Mouse (Mus musculus): ENCODE data around the gene Ube2d1. TPM values are rescaled to one million over a fixed set of nuclear protein-coding genes. Genes with fewer than 3 reads are reported as not detected.

The Ube2d1 gene
- 92.5 and 95.1 TPM in 2 replicates for polyA plus RNA-seq (2016; fragmentation: Nextera tagmentation; extraction: Ambion mirVana)

DNA sequence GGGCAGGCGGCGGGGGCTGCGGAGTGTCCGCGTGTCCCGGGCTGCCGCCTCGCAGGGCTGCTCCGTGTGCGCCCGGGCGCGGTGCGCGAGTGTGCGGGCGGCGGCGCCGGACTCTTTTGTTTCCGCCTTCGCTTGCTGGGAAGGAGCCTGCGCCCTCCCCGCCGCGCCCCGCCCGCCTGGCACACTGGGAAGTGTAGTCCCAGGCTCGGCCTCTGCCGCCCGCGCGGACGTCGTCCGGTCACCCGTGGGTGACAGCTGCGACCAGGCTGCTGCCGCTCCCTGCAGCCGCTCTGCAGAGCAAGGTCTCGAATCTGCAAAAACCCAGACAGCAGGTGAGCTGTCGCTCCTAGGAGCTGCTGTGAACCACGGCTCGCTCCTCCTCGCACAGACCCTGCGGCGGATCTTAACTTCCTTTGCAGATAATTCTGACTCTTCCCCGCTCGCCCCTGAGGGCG lies at the start of gene Ube2d1:
Ube2d1 (minus strand) TSS at position 137 of the 455 bp plus-strand sequence.
- peak; percentile 82 for DNase-seq (ENCODE audit: extremely low spot score, low spot score)
- H3K36me3 ChIP-seq (replicated peaks), result peaks cover 7% of the 10 kb centered on the region
- under 1% methylated on average over 50 of the region's 50 CpGs for WGBS
- H3K4me1 ChIP-seq, result peaks cover 46% of the 10 kb centered on the region
- peaks cover 13% of the 10 kb centered on the region for H3K27me3 ChIP-seq (ENCODE audit: poor library complexity, severe bottlenecking)
- peak within 1 kb of the TSS; percentile 96 for H3K27ac ChIP-seq
- H3K9me3 ChIP-seq, result no peaks in the 10 kb centered on the region
- H3K4me3 ChIP-seq, result peak within 1 kb of the TSS; percentile 90

DNA sequence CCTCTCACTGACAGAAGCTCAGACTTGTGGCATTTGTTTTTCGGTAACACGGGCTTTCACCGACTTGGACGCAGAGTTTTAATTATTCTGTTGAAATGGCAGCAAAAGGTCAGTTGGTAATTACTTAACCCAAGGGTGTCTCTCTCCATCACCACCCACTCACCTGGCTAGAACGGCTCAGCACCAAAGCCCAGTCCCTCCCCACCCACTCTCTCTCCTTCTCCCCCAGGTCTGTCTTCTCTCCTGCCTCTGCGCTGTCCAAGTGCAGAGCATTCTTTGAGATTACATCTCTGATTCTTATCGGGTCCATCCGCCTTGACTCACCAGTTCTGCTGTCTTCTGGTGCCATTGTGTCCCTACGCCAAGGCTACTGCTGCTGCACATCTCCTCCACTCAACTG lies 47.8 kb upstream of the Ube2d1 start:
- no peak for DNase-seq (ENCODE audit: extremely low spot score, low spot score)
- H3K4me3 ChIP-seq, result no peak overlapping the region
- no peaks in the 10 kb centered on the region for H3K27me3 ChIP-seq (ENCODE audit: poor library complexity, severe bottlenecking)
- no peaks in the 10 kb centered on the region for H3K9me3 ChIP-seq
- H3K27ac ChIP-seq, result no peak overlapping the region
- WGBS, result 95% methylated on average over 9 of the region's 9 CpGs
- H3K36me3 ChIP-seq (replicated peaks), result peaks cover 75% of the 10 kb centered on the region
- H3K4me1 ChIP-seq, result no peaks in the 10 kb centered on the region

DNA sequence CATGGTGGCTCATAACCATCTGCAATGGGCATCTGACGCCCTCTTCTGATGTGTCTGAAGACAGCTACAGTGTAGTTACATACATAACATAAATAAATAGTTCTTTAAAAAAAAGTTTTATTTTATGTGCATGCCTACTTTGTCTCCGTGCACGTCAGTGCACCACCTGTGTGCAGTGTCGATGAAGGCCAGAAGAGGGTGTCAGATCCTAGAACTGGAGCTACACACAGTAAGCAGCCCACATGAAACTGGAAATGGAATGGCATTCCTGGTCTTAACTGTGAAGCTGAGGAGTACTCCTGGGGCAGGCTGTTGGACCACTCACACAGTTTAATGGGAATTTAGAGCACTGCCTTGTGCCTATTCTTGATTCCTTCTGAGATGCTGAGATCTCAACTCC lies 47.3 kb upstream of the Ube2d1 start:
- 93% methylated on average over 4 of the region's 4 CpGs for WGBS
- Histone ChIP-seq H3K36me3 (replicated peaks) (peaks cover 78% of the 10 kb centered on the region), H3K4me1 (no peaks in the 10 kb centered on the region), H3K4me3 (no peak overlapping the region), H3K9me3 (no peaks in the 10 kb centered on the region), H3K27me3 (ENCODE audit: poor library complexity, severe bottlenecking) (no peaks in the 10 kb centered on the region), H3K27ac (no peak overlapping the region)
- no peak for DNase-seq (ENCODE audit: extremely low spot score, low spot score)

DNA sequence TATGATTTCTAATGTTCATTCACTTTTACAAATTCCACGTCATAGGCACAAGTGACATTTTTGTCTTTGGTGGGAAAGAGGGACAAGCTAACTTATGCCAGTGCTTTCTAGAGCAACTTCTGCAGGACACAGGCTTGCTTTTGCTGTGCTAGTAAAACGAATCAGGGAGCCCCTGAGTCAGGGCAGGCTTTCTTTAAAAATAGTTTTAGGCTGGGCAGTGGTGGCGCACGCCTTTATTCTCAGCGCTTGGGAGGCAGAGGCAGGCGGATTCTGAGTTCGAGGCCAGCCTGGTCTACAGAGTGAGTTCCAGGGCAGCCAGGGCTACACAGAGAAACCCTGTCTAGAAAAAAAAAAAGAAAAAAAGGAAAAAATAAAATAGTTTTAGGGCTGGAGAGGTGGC lies 46.8 kb upstream of the Ube2d1 start:
- Histone ChIP-seq H3K4me1 (no peaks in the 10 kb centered on the region), H3K9me3 (no peaks in the 10 kb centered on the region), H3K36me3 (replicated peaks) (peaks cover 78% of the 10 kb centered on the region), H3K27ac (no peak overlapping the region), H3K4me3 (no peak overlapping the region), H3K27me3 (ENCODE audit: poor library complexity, severe bottlenecking) (no peaks in the 10 kb centered on the region)
- WGBS, result 95% methylated on average over 7 of the region's 7 CpGs
- no peak for DNase-seq (ENCODE audit: extremely low spot score, low spot score)

DNA sequence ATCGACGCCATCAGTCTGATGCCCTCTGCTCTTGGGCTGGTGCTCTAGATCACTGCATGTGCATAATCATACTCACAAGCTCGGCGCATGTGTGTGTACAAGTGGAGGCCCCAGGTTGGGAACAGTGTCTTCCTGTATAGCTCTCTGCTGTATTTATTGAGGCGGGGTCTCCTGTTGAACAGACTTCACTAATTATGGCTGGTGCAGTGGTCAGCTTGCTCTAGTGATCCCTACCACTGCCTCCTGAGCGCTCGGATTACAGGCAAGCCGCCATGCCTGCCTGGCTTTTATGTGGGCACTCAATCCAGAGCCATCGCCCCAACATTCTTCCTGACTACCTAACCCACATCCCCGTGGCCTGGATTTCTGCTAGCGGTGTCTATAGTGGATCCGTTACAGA lies 45.0 kb upstream of the Ube2d1 start:
- H3K27ac ChIP-seq, result no peak overlapping the region
- H3K4me3 ChIP-seq, result no peak overlapping the region
- H3K36me3 ChIP-seq (replicated peaks), result peaks cover 65% of the 10 kb centered on the region
- no peaks in the 10 kb centered on the region for H3K9me3 ChIP-seq
- WGBS, result 96% methylated on average over 12 of the region's 12 CpGs
- no peaks in the 10 kb centered on the region for H3K4me1 ChIP-seq
- H3K27me3 ChIP-seq (ENCODE audit: poor library complexity, severe bottlenecking), result no peaks in the 10 kb centered on the region
- DNase-seq (ENCODE audit: extremely low spot score, low spot score), result no peak

DNA sequence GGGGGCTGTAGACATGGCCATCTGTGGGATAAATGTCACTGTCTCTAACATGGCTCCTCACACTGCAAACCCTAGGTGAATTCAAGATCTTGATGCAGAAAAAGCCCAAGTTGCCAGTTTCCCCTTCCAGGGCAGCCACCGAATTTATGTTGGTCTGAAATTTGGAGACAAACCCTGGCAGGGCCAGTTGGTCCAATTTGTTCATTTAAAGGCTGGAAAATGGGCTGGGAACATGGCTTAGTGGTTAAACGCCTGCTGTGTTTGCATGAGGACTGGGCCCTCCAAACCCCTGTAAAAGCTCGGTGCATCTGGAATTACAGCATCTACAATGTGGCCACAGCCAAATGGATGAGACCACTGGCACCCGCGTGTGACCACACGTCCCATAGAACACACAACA lies 44.2 kb upstream of the Ube2d1 start:
- no peak overlapping the region for H3K4me3 ChIP-seq
- no peaks in the 10 kb centered on the region for H3K9me3 ChIP-seq
- no peaks in the 10 kb centered on the region for H3K4me1 ChIP-seq
- no peak overlapping the region for H3K27ac ChIP-seq
- no peaks in the 10 kb centered on the region for H3K27me3 ChIP-seq (ENCODE audit: poor library complexity, severe bottlenecking)
- no peak for DNase-seq (ENCODE audit: extremely low spot score, low spot score)
- peaks cover 57% of the 10 kb centered on the region for H3K36me3 ChIP-seq (replicated peaks)
- WGBS, result 95% methylated on average over 6 of the region's 6 CpGs

DNA sequence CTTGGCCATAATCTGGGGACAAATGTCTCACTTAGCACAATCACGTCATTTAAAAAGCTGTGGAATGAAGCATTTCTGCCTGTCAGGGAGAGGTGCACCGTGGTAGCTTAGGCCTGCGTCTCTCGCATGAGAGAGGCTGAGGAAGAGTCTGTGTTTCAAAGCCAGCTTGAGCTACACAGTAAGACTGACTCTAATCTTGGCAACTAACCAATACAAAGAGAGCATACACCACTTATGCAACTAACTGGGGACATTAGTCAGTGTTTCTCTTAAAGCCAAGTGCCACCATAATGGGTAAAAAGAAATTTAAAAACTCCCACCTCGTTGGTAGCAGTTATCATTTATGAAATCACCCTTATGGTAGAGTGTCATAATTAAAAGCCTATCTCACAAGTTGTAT lies 43.8 kb upstream of the Ube2d1 start:
- Histone ChIP-seq H3K36me3 (replicated peaks) (peaks cover 53% of the 10 kb centered on the region), H3K27ac (no peak overlapping the region), H3K9me3 (no peaks in the 10 kb centered on the region), H3K27me3 (ENCODE audit: poor library complexity, severe bottlenecking) (no peaks in the 10 kb centered on the region), H3K4me3 (no peak overlapping the region), H3K4me1 (no peaks in the 10 kb centered on the region)
- 94% methylated on average over 5 of the region's 5 CpGs for WGBS
- DNase-seq (ENCODE audit: extremely low spot score, low spot score), result no peak

DNA sequence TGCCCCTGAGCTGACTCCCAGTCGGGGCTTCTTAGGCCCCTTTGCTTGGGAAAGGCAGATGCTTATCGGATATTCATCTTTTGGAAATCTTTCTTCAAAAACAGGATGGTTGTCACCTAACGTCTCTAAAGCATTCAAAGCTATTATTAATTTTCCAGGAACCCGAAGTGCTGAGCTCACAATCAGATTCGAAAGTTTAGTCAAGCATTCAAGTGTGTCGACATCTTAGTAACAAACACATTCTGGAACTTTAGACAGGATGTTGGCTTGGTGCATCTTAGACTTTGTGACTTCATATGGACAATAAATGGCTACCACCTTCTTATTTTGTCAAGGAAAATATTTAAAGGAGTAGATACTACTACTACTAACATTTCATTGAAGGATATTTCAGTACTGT lies 43.3 kb upstream of the Ube2d1 start:
- Histone ChIP-seq H3K27me3 (ENCODE audit: poor library complexity, severe bottlenecking) (no peaks in the 10 kb centered on the region), H3K4me1 (no peaks in the 10 kb centered on the region), H3K27ac (no peak overlapping the region), H3K4me3 (no peak overlapping the region), H3K36me3 (replicated peaks) (peaks cover 48% of the 10 kb centered on the region), H3K9me3 (no peaks in the 10 kb centered on the region)
- no peak for DNase-seq (ENCODE audit: extremely low spot score, low spot score)
- WGBS, result 90% methylated on average over 6 of the region's 6 CpGs

DNA sequence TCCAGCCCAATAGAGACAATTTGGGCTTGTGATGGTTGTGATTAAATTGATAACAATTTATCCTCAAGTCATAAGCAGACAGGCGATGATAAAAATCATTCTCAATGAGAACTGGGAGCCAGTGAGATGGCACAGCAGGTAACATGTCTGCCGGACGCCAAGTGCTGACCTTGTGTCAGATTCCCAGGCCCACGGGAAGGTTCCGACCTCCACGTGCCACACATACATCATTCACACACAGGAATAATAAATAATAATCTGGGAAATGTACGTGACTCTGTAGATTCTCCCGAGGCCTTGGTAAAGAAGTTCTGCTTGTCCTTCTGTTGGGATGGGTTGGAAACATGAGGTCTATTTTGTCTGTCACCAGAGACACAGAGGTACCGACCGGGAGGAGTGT lies 42.3 kb upstream of the Ube2d1 start:
- WGBS, result 91% methylated on average over 10 of the region's 10 CpGs
- no peak for DNase-seq (ENCODE audit: extremely low spot score, low spot score)
- Histone ChIP-seq H3K4me1 (no peaks in the 10 kb centered on the region), H3K27me3 (ENCODE audit: poor library complexity, severe bottlenecking) (no peaks in the 10 kb centered on the region), H3K36me3 (replicated peaks) (peaks cover 38% of the 10 kb centered on the region), H3K27ac (no peak overlapping the region), H3K4me3 (no peak overlapping the region), H3K9me3 (no peaks in the 10 kb centered on the region)

DNA sequence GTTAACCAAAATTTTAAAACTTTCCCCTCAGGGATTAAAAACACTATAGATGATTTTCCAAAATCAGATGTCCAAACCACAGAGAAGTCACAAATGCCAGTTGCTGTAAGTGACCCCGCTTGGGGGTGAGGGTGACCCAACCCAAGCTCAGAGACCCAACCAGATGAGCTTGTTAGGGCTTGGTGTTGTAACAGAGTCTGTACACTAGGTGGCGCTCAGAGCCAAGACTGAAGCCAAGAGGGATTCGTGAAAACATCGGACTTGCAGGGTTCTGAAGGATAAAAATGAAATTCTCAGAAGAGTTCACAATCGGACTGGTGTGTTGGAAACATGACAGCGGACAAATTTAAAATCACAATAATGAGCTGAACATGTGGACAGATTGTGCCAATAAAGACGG lies 41.7 kb upstream of the Ube2d1 start:
- Histone ChIP-seq H3K4me3 (no peak overlapping the region), H3K27ac (no peak overlapping the region), H3K4me1 (no peaks in the 10 kb centered on the region), H3K27me3 (ENCODE audit: poor library complexity, severe bottlenecking) (no peaks in the 10 kb centered on the region), H3K9me3 (no peaks in the 10 kb centered on the region), H3K36me3 (replicated peaks) (peaks cover 35% of the 10 kb centered on the region)
- peak; percentile 64 for DNase-seq (ENCODE audit: extremely low spot score, low spot score)
- WGBS, result 21% methylated on average over 7 of the region's 7 CpGs

DNA sequence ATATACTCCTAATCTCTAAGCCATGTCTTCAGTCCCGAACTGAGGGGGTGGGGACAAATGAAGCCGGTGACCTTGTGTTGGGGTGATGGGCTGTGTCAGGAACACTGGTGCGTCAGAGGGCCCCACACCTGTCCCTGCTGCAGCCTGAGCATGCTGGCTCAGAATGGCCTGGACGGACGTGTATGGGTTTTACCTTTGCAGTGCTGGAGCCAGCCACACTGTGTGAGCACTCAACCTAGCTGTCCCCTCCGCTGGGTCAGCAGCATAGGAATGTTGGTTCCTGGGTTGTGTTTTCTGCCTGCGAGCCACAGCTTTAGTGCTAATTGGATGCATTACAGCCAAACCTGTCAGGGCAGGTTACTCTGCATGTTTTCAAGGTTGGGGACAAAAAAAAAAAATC lies 41.1 kb upstream of the Ube2d1 start:
- Histone ChIP-seq H3K4me3 (no peak overlapping the region), H3K9me3 (no peaks in the 10 kb centered on the region), H3K4me1 (no peaks in the 10 kb centered on the region), H3K27me3 (ENCODE audit: poor library complexity, severe bottlenecking) (no peaks in the 10 kb centered on the region), H3K36me3 (replicated peaks) (peaks cover 31% of the 10 kb centered on the region), H3K27ac (no peak overlapping the region)
- WGBS, result 84% methylated on average over 7 of the region's 7 CpGs
- DNase-seq (ENCODE audit: extremely low spot score, low spot score), result no peak

DNA sequence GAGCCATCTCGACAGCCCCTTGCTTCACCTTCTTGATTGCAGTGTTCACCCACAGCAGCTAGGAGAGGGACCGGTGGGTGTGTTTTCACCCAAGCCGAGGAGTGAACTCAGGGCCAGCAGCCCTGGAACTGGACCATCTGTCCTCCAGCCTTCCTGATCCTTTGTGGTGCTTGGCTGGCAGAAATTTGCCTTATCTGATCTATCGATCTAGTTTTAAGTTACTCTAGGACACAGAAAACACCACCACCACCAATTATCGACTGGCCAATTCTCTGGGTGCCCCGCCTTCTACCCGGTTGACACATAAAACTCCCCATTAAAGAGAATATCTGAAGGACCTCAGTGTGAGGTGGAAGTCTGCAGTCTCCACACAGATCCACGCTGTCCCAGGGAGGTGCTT lies 38.6 kb upstream of the Ube2d1 start:
- no peak for DNase-seq (ENCODE audit: extremely low spot score, low spot score)
- H3K9me3 ChIP-seq, result no peaks in the 10 kb centered on the region
- H3K4me3 ChIP-seq, result no peak overlapping the region
- H3K27ac ChIP-seq, result no peak overlapping the region
- H3K36me3 ChIP-seq (replicated peaks), result 0 out of 2 replicates have a peak, but pooled peaks cover 6% of the 10 kb centered on the region
- WGBS, result 91% methylated on average over 8 of the region's 8 CpGs
- H3K4me1 ChIP-seq, result no peaks in the 10 kb centered on the region
- H3K27me3 ChIP-seq (ENCODE audit: poor library complexity, severe bottlenecking), result no peaks in the 10 kb centered on the region

DNA sequence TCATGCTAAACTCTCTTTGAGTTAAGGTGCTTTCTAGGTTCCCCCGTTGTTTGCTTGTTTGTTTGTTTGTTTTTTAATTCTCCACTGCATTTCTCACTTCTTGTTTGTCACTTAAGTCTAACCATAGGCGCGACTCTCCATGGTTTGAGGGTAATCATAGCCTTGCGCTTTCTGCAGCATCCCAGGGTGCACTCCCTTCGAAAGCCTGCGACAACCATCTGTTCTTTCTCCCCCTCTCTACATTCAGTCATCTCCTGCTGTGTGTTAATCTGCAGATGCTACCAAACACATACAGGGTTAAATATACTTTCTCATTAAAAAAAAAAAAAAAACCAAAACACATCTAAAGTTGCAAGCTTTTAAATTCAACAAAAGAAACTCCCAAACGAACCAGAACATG lies 31.4 kb upstream of the Ube2d1 start:
- H3K4me1 ChIP-seq, result no peaks in the 10 kb centered on the region
- H3K9me3 ChIP-seq, result no peaks in the 10 kb centered on the region
- no peak overlapping the region for H3K27ac ChIP-seq
- no peak overlapping the region for H3K4me3 ChIP-seq
- no peaks in the 10 kb centered on the region for H3K36me3 ChIP-seq (replicated peaks)
- DNase-seq (ENCODE audit: extremely low spot score, low spot score), result no peak
- no peaks in the 10 kb centered on the region for H3K27me3 ChIP-seq (ENCODE audit: poor library complexity, severe bottlenecking)
- WGBS, result 77% methylated on average over 7 of the region's 7 CpGs

DNA sequence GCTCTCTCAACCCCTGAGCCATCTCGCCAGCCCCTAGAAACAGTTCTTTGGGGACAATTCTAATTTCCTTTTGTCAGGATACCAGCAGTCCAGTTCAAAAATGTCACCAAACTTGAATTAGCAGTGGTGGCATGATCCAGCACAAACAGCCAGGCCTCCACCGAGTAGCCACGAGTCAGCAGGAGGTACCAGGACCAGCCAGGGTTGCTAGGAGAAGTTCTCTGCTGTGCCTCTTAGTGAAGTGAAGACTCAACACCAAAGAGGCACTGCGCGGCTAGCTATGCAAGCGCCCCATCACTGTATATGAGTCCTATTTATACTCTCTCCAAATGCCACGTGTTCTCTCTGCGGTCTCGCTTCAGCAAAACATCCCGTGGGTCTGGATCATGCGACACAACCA lies 31.0 kb upstream of the Ube2d1 start:
- Histone ChIP-seq H3K27me3 (ENCODE audit: poor library complexity, severe bottlenecking) (no peaks in the 10 kb centered on the region), H3K27ac (no peak overlapping the region), H3K4me1 (no peaks in the 10 kb centered on the region), H3K9me3 (no peaks in the 10 kb centered on the region), H3K4me3 (no peak overlapping the region), H3K36me3 (replicated peaks) (no peaks in the 10 kb centered on the region)
- WGBS, result 87% methylated on average over 11 of the region's 11 CpGs
- DNase-seq (ENCODE audit: extremely low spot score, low spot score), result no peak
